Mouse (Mus musculus) liver, adult 2 months (tissue): ENCODE results near the gene Zbtb20. TPM values are rescaled to one million over a fixed set of nuclear protein-coding genes. Genes with fewer than 3 reads are reported as not detected.

Experiments
- DNase-seq: peaks from one replicate; pipeline ENCODE4 v3.0.0-alpha.2; 2011; ENCODE audit warnings: low read depth, low spot score; ENCODE audit errors: extremely low read depth
- H3K27ac ChIP-seq: fragments of 200-500 bp; replicated peaks from 2 replicates; pipeline ENCODE4 v1.5.1; 2012; ENCODE audit warnings: low read depth, mild to moderate bottlenecking, control low read depth, inconsistent platforms, low read length; ENCODE audit not compliant: insufficient read depth
- H3K27me3 ChIP-seq: fragments of 200-500 bp; 2 replicates; pipeline ENCODE4 v1.6.1; 2012; ENCODE audit warnings: mild to moderate bottlenecking, moderate library complexity, low read length, inconsistent platforms; ENCODE audit not compliant: control insufficient read depth, insufficient read depth
- H3K36me3 ChIP-seq: fragments of 200-500 bp; 2 replicates; pipeline ENCODE4 v1.6.1; 2012; ENCODE audit warnings: low read length, inconsistent platforms; ENCODE audit not compliant: control insufficient read depth, insufficient read depth
- H3K4me1 ChIP-seq: fragments of 200-500 bp; 2 replicates; pipeline ENCODE4 v1.6.1; 2011; ENCODE audit warnings: low read length; ENCODE audit not compliant: control insufficient read depth, insufficient read depth
- H3K4me3 ChIP-seq: fragments of 200-500 bp; 2 replicates; pipeline ENCODE4 v1.5.1; 2011; ENCODE audit warnings: low read depth, mild to moderate bottlenecking, control low read depth, low read length, moderate library complexity; ENCODE audit not compliant: insufficient read depth
- H3K79me2 ChIP-seq: fragments of 200-500 bp; 2 replicates; pipeline ENCODE4 v1.6.1; 2012; ENCODE audit warnings: inconsistent platforms, mild to moderate bottlenecking, low read length, moderate library complexity; ENCODE audit not compliant: control insufficient read depth, insufficient read depth
- H3K9ac ChIP-seq: fragments of 200-500 bp; 2 replicates; pipeline ENCODE4 v1.6.1; 2012; ENCODE audit warnings: low read depth, mild to moderate bottlenecking, control low read depth, inconsistent platforms, low read length
- CTCF ChIP-seq: fragments of 200-500 bp; IDR thresholded peaks from 2 replicates; pipeline ENCODE4 v1.5.1; 2011; ENCODE audit warnings: low read depth, low read length, control low read depth
- POLR2A ChIP-seq: fragments of 200-500 bp; IDR thresholded peaks from 2 replicates; pipeline ENCODE4 v1.6.1; 2011; ENCODE audit warnings: low read length, control low read depth; ENCODE audit not compliant: insufficient read depth; ENCODE audit errors: extremely low read depth
- WGBS: fragments of 180-500 bp; shearing (Covaris S2); methylation state at CpG from one replicate; pipeline ENCODE4 v1.1.7; 2018; 5-methylcytosine and 5-hydroxymethylcytosine counted together
- polyA plus RNA-seq: library from polyadenylated mRNA; depleted of rRNA; stranded (reverse); fragments of >200 nt; gene quantifications from 2 replicates; pipeline ENCODE4 v1.2.3, GENCODE M21; 2012
- total RNA-seq: library from RNA; depleted of rRNA; stranded (reverse); fragments of >200 nt; gene quantifications from 2 replicates; pipeline ENCODE4 v1.2.3, GENCODE M21; 2014

Zbtb20 gene
- total and polyA plus RNA-seq, 2 experiments: 17.8 to 52.6 TPM

GRCm38 (mm10) chr16:43618286-43618685 lies 742.6 kb downstream of the Zbtb20 start:
- TF ChIP-seq CTCF (no peak), POLR2A (no peak)
- H3K27me3 ChIP-seq: no peaks in the 10 kb centered on the region
- no peak overlapping the region for H3K4me3 ChIP-seq
- H3K27ac ChIP-seq: no peak overlapping the region
- DNase-seq: no peak
- H3K79me2 ChIP-seq: no peaks in the 10 kb centered on the region; the same call in 1 of the 2 replicates
- peaks cover 63% of the 10 kb centered on the region for H3K36me3 ChIP-seq
- H3K4me1 ChIP-seq: no peaks in the 10 kb centered on the region; the same call in 1 of the 2 replicates
- H3K9ac ChIP-seq: no peak overlapping the region
- 92% methylated on average over 23 of the region's 23 CpGs for WGBS

GRCm38 (mm10) chr16:43619277-43619676 lies 743.6 kb downstream of the Zbtb20 start:
- no peak overlapping the region for H3K4me3 ChIP-seq
- no peaks in the 10 kb centered on the region; the same call in 1 of the 2 replicates for H3K79me2 ChIP-seq
- peaks cover 60% of the 10 kb centered on the region for H3K36me3 ChIP-seq
- no peak overlapping the region for H3K27ac ChIP-seq
- no peak overlapping the region for H3K9ac ChIP-seq
- no peak for TF ChIP-seq POLR2A
- no peak for TF ChIP-seq CTCF
- no peaks in the 10 kb centered on the region for H3K27me3 ChIP-seq
- DNase-seq: no peak
- WGBS: 78% methylated on average over 6 of the region's 6 CpGs
- H3K4me1 ChIP-seq: no peaks in the 10 kb centered on the region; the same call in 1 of the 2 replicates

- H3K9ac ChIP-seq: no peak overlapping the region
- TF ChIP-seq CTCF: no peak
- no peak for TF ChIP-seq POLR2A
- WGBS: 76% methylated on average over 2 of the region's 2 CpGs
- H3K4me3 ChIP-seq: no peak overlapping the region
- no peaks in the 10 kb centered on the region; the same call in 1 of the 2 replicates for H3K79me2 ChIP-seq
- peaks cover 60% of the 10 kb centered on the region for H3K36me3 ChIP-seq
- no peak overlapping the region for H3K27ac ChIP-seq
- no peak for DNase-seq
- no peaks in the 10 kb centered on the region for H3K27me3 ChIP-seq
- H3K4me1 ChIP-seq: no peaks in the 10 kb centered on the region; the same call in 1 of the 2 replicates
These were observed 744.7 kb downstream of the Zbtb20 start for GRCm38 (mm10) chr16:43620359-43620758.

GRCm38 (mm10) chr16:43623315-43624000 lies 747.8 kb downstream of the Zbtb20 start:
- no peaks in the 10 kb centered on the region for H3K4me1 ChIP-seq
- no peak overlapping the region for H3K4me3 ChIP-seq
- H3K9ac ChIP-seq: no peak overlapping the region
- no peak for DNase-seq
- H3K27ac ChIP-seq: no peak overlapping the region
- peaks cover 53% of the 10 kb centered on the region for H3K36me3 ChIP-seq
- no peak for TF ChIP-seq POLR2A
- no peak for TF ChIP-seq CTCF
- H3K27me3 ChIP-seq: no peaks in the 10 kb centered on the region
- no peaks in the 10 kb centered on the region for H3K79me2 ChIP-seq
- 98% methylated on average over 5 of the region's 5 CpGs for WGBS

GRCm38 (mm10) chr16:43624876-43625275 lies 749.2 kb downstream of the Zbtb20 start:
- no peak overlapping the region for H3K9ac ChIP-seq
- H3K27ac ChIP-seq: no peak overlapping the region
- DNase-seq: no peak
- WGBS: 69% methylated on average over 4 of the region's 4 CpGs
- TF ChIP-seq POLR2A: no peak
- TF ChIP-seq CTCF: no peak
- no peak overlapping the region for H3K4me3 ChIP-seq
- no peaks in the 10 kb centered on the region for H3K4me1 ChIP-seq
- no peaks in the 10 kb centered on the region for H3K79me2 ChIP-seq
- H3K27me3 ChIP-seq: no peaks in the 10 kb centered on the region
- H3K36me3 ChIP-seq: peaks cover 52% of the 10 kb centered on the region

GRCm38 (mm10) chr16:43625289-43625688 lies 749.6 kb downstream of the Zbtb20 start:
- H3K36me3 ChIP-seq: peaks cover 52% of the 10 kb centered on the region
- H3K4me1 ChIP-seq: no peaks in the 10 kb centered on the region
- H3K27me3 ChIP-seq: no peaks in the 10 kb centered on the region
- TF ChIP-seq CTCF: no peak
- no peak for TF ChIP-seq POLR2A
- H3K9ac ChIP-seq: no peak overlapping the region
- no peaks in the 10 kb centered on the region for H3K79me2 ChIP-seq
- 90% methylated on average over 2 of the region's 2 CpGs for WGBS
- no peak for DNase-seq
- H3K27ac ChIP-seq: no peak overlapping the region
- H3K4me3 ChIP-seq: no peak overlapping the region
